Comparison of ENCODE assay signal across 8 mouse cellular contexts in the genomic region with DNA sequence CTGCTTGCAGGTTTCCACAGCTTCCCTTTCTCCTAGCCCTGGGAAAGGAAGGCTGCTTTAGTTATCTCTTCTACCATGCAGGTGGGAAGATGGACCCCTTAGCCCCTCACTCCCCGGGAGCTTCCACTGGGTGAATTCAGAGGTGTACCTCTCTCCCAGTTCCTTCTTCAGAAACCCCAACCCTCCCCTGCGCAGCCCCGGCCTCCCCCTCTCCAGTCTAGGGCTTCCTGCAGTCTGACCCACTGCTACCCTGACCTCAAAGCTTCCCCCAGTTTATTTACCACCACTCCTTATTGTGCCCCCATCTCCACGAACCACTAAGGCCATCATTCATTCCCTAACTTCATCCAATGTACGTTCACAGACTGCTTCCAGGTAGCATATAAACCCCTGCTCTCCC. TPM values are rescaled to one million over a fixed set of nuclear protein-coding genes. Genes with fewer than 3 reads are reported as not detected.
DNase-seq lines count a peak whose midpoint lies in the region; ATAC-seq and TF ChIP-seq lines count a peak whose summit lies in the region.

No protein-coding gene starts in this region.

- ATAC-seq in embryonic facial prominence, embryonic 14.5 days (ENCODE audit: low read depth): no peak
- peak; percentile 2; the same call in 1 of the 2 replicates for ATAC-seq in intestine, embryonic 14.5 days (replicated peaks; ENCODE audit: low FRiP score, low TSS enrichment, low read depth)
- no peak for ATAC-seq in neural tube, embryonic 12.5 days (ENCODE audit: low FRiP score, low read depth)

- DNase-seq in left cerebral cortex, adult 2 months (ENCODE audit: extremely low spot score in 1 of 2, low spot score in 2 of 2): no peak
- no peak for DNase-seq in left cerebral cortex, postnatal 4 days
- no peak for DNase-seq in embryonic facial prominence, embryonic 14.5 days (ENCODE audit: low spot score)
- peak; percentile 54 for DNase-seq in intestine, embryonic 14.5 days (ENCODE audit: low spot score)
- no peak for DNase-seq in left cerebral cortex, postnatal 25 days (ENCODE audit: low spot score in 2 of 2)
- DNase-seq in MN1 (ENCODE audit: low spot score): no peak
- no peak for DNase-seq in right cerebral cortex, postnatal 4 days

- H3K27ac ChIP-seq in left cerebral cortex, adult 2 months: peak overlapping the region; percentile 97
- H3K27ac ChIP-seq in embryonic facial prominence, embryonic 14.5 days (replicated peaks; ENCODE audit: low read depth, low read length): no peak overlapping the region
- H3K27ac ChIP-seq in intestine, embryonic 14.5 days (ENCODE audit: low read depth): no peak overlapping the region
- H3K27ac ChIP-seq in neural tube, embryonic 12.5 days: no peak overlapping the region

- H3K4me2 ChIP-seq in embryonic facial prominence, embryonic 14.5 days (ENCODE audit: low read depth, low read length): peak overlapping the region; percentile 78
- peak overlapping the region; percentile 71 for H3K4me2 ChIP-seq in intestine, embryonic 14.5 days (ENCODE audit: low read length)
- H3K4me2 ChIP-seq in neural tube, embryonic 12.5 days (replicated peaks): peak overlapping the region; percentile 93

- H3K9ac ChIP-seq in embryonic facial prominence, embryonic 14.5 days (ENCODE audit: low read depth, low read length): peak overlapping the region; percentile 84
- peak overlapping the region; percentile 69; the same call in 1 of the 2 replicates for H3K9ac ChIP-seq in intestine, embryonic 14.5 days (ENCODE audit: low read length)
- H3K9ac ChIP-seq in neural tube, embryonic 12.5 days: peak overlapping the region; percentile 84

- TF ChIP-seq CTCF in left cerebral cortex, adult 2 months (IDR thresholded peaks at IDR 0.05): no peak

- H3K4me3 ChIP-seq in left cerebral cortex, adult 2 months: peak overlapping the region; percentile 99
- H3K4me3 ChIP-seq in embryonic facial prominence, embryonic 14.5 days (ENCODE audit: low read depth, low read length): peak overlapping the region; percentile 90
- H3K4me3 ChIP-seq in intestine, embryonic 14.5 days (ENCODE audit: low read depth, low read length): peak overlapping the region; percentile 73
- H3K4me3 ChIP-seq in neural tube, embryonic 12.5 days: peak overlapping the region; percentile 69

- intact Hi-C loops in left cerebral cortex, adult 2 months (cut with DNase I): loop anchor here (1.0 to 10.0 kb wide), 3 partner anchors 16 to 851 kb away; a partner anchor contains a TSS
- intact Hi-C loops in left cerebral cortex, postnatal 4 days (cut with DNase I): no loop called here
- intact Hi-C loops in left cerebral cortex, postnatal 25 days (cut with DNase I): loop anchor here (5.0 to 10.0 kb wide), 2 partner anchors 89 to 851 kb away; a partner anchor contains a TSS

- WGBS in embryonic facial prominence, embryonic 14.5 days: 17% methylated on average over 5 of the region's 5 CpGs
- WGBS in intestine, embryonic 14.5 days: 8% methylated on average over 5 of the region's 5 CpGs
- WGBS in neural tube, embryonic 12.5 days: 9% methylated on average over 5 of the region's 5 CpGs

- H3K36me3 ChIP-seq in embryonic facial prominence, embryonic 14.5 days (ENCODE audit: control insufficient read depth, insufficient read depth, low read length): peaks cover 3% of the 10 kb centered on the region; the same call in 1 of the 2 replicates
- H3K36me3 ChIP-seq in intestine, embryonic 14.5 days (ENCODE audit: control insufficient read depth, insufficient read depth, low read length): no peaks in the 10 kb centered on the region
- no peaks in the 10 kb centered on the region for H3K36me3 ChIP-seq in neural tube, embryonic 12.5 days

- peaks cover 46% of the 10 kb centered on the region for H3K4me1 ChIP-seq in embryonic facial prominence, embryonic 14.5 days (ENCODE audit: control insufficient read depth, insufficient read depth, low read length)
- H3K4me1 ChIP-seq in intestine, embryonic 14.5 days (replicated peaks; ENCODE audit: control insufficient read depth, insufficient read depth, low read length): peaks cover 52% of the 10 kb centered on the region
- peaks cover 48% of the 10 kb centered on the region for H3K4me1 ChIP-seq in neural tube, embryonic 12.5 days

- H3K9me3 ChIP-seq in embryonic facial prominence, embryonic 14.5 days (ENCODE audit: control insufficient read depth, low read length): no peaks in the 10 kb centered on the region
- H3K9me3 ChIP-seq in intestine, embryonic 14.5 days (ENCODE audit: control insufficient read depth, low read length): no peaks in the 10 kb centered on the region
- no peaks in the 10 kb centered on the region for H3K9me3 ChIP-seq in neural tube, embryonic 12.5 days

- H3K27me3 ChIP-seq in embryonic facial prominence, embryonic 14.5 days (replicated peaks; ENCODE audit: control insufficient read depth, insufficient read depth, low read length): no peaks in the 10 kb centered on the region
- H3K27me3 ChIP-seq in intestine, embryonic 14.5 days (replicated peaks; ENCODE audit: control insufficient read depth, insufficient read depth, low read length): peaks cover 8% of the 10 kb centered on the region; the same call in 1 of the 2 replicates
- H3K27me3 ChIP-seq in neural tube, embryonic 12.5 days (replicated peaks): peaks cover 19% of the 10 kb centered on the region

RNA-seq across cellular contexts. Expression of a gene that starts 0.4 kb away (rescaled TPM):
- 100 to 1,000 TPM in 1 of 2 experiments, 10 to 100 TPM in 1; 89.7 to 107 TPM for total RNA-seq in left cerebral cortex, adult 2 months (2021)
- total RNA-seq in left cerebral cortex, postnatal 4 days (2021): 10 to 100 TPM; 12.3 to 13.5 TPM
- 6.1 and 7.9 TPM in 2 replicates for polyA plus RNA-seq in embryonic facial prominence, embryonic 14.5 days (2014; fragmentation: Nextera tagmentation; extraction: Ambion mirVana)
- polyA plus RNA-seq in intestine, embryonic 14.5 days (2014; fragmentation: Nextera tagmentation; extraction: Ambion mirVana): 3.5 and 4.2 TPM in 2 replicates
- polyA plus RNA-seq in neural tube, embryonic 12.5 days (2016; fragmentation: Nextera tagmentation; extraction: Ambion mirVana): 9.2 and 13.8 TPM in 2 replicates
- 10 to 100 TPM; 84.2 to 95.8 TPM for total RNA-seq in left cerebral cortex, postnatal 25 days (2021)

RNA-seq across cellular contexts. Expression of a gene that starts 30.5 kb away (rescaled TPM):
- 100 to 1,000 TPM; 155 to 210 TPM for total RNA-seq in left cerebral cortex, adult 2 months (2021)
- total RNA-seq in left cerebral cortex, postnatal 4 days (2021): 10 to 100 TPM; 20.1 to 22.6 TPM
- polyA plus RNA-seq in embryonic facial prominence, embryonic 14.5 days (2014; fragmentation: Nextera tagmentation; extraction: Ambion mirVana): 11.5 and 12.4 TPM in 2 replicates
- polyA plus RNA-seq in intestine, embryonic 14.5 days (2014; fragmentation: Nextera tagmentation; extraction: Ambion mirVana): 6.4 and 6.9 TPM in 2 replicates
- polyA plus RNA-seq in neural tube, embryonic 12.5 days (2016; fragmentation: Nextera tagmentation; extraction: Ambion mirVana): 6.8 and 7.5 TPM in 2 replicates
- 100 to 1,000 TPM; 111 to 133 TPM for total RNA-seq in left cerebral cortex, postnatal 25 days (2021)

RNA-seq across cellular contexts. Expression of a gene that starts 49.7 kb away (rescaled TPM):
- total RNA-seq in left cerebral cortex, adult 2 months (2021): 100 to 1,000 TPM; 102 to 114 TPM
- total RNA-seq in left cerebral cortex, postnatal 4 days (2021): 10 to 100 TPM; 96.1 to 98.6 TPM
- 10.2 and 10.7 TPM in 2 replicates for polyA plus RNA-seq in embryonic facial prominence, embryonic 14.5 days (2014; fragmentation: Nextera tagmentation; extraction: Ambion mirVana)
- polyA plus RNA-seq in intestine, embryonic 14.5 days (2014; fragmentation: Nextera tagmentation; extraction: Ambion mirVana): 12.5 and 12.6 TPM in 2 replicates
- polyA plus RNA-seq in neural tube, embryonic 12.5 days (2016; fragmentation: Nextera tagmentation; extraction: Ambion mirVana): 15.9 and 17.6 TPM in 2 replicates
- 100 to 1,000 TPM; 109 to 112 TPM for total RNA-seq in left cerebral cortex, postnatal 25 days (2021)

Comparison
In these comparisons a context has a peak if more than half of its experiments do, and no peak if none do; other contexts are left out.
1. RNA of a gene that starts 0.4 kb away (total RNA-seq): 89.7 to 107 TPM in left cerebral cortex, adult 2 months and 84.2 to 95.8 TPM in left cerebral cortex, postnatal 25 days; 12.3 to 13.5 TPM in left cerebral cortex, postnatal 4 days; every median in the first group is over 4 times any median in the second.
2. RNA of a gene that starts 30.5 kb away (total RNA-seq): 155 to 210 TPM in left cerebral cortex, adult 2 months and 111 to 133 TPM in left cerebral cortex, postnatal 25 days; 20.1 to 22.6 TPM in left cerebral cortex, postnatal 4 days; every median in the first group is over 4 times any median in the second.
3. Peak in every context shown above with its lines, with median percentiles within 50 percentile points of each other: H3K4me3 ChIP-seq, H3K4me2 ChIP-seq and H3K9ac ChIP-seq.